Mouse (Mus musculus) MEL (cell line): Measurements from ENCODE around the gene Ssna1. TPM values are rescaled to one million over a fixed set of nuclear protein-coding genes. Genes with fewer than 3 reads are reported as not detected.

Experiments used
- DNase-seq: peaks from one replicate; pipeline ENCODE4 v3.0.0; 2011; ENCODE audit warnings: low read depth, low spot score
- H3K27ac ChIP-seq: 2 replicates; pipeline ENCODE4 v1.5.1; 2012; ENCODE audit warnings: low read depth, mild to moderate bottlenecking, control low read depth, low read length, moderate library complexity; ENCODE audit not compliant: control insufficient read depth
- H3K27me3 ChIP-seq, 2 experiments: fragments of 150-350 bp in 1 of 2; sonication (generic) in 1 of 2; 2 replicates each; pipeline ENCODE4 v1.6.1; 2012; ENCODE audit warnings: low read length in 2 of 2, mild to moderate bottlenecking in 2 of 2, improper control_type of control experiment in 1 of 2, moderate library complexity in 1 of 2; ENCODE audit not compliant: insufficient read depth in 2 of 2, control insufficient read depth in 1 of 2
- H3K36me3 ChIP-seq, 2 experiments: 2 replicates each; pipeline ENCODE4 v1.6.1; 2012 to 2014; ENCODE audit warnings: low read length in 2 of 2, improper control_type of control experiment in 1 of 2, inconsistent platforms in 1 of 2, mild to moderate bottlenecking in 1 of 2; ENCODE audit not compliant: insufficient read depth in 2 of 2, control insufficient read depth in 1 of 2
- H3K4me1 ChIP-seq, 2 experiments: fragments of 150-350 bp in 1 of 2; sonication (generic) in 1 of 2; 2 replicates each; pipeline ENCODE4 v1.6.1; 2012; ENCODE audit warnings: low read length in 2 of 2, improper control_type of control experiment in 1 of 2, mild to moderate bottlenecking in 1 of 2; ENCODE audit not compliant: insufficient read depth in 2 of 2, control insufficient read depth in 1 of 2
- H3K4me3 ChIP-seq, 2 experiments: fragments of 150-350 bp in 1 of 2; sonication (generic) in 1 of 2; 2 replicates each; pipeline ENCODE4 v1.5.1; 2012; ENCODE audit warnings: low read depth in 2 of 2, low read length in 2 of 2, mild to moderate bottlenecking in 2 of 2, moderate library complexity in 2 of 2, control low read depth in 1 of 2, improper control_type of control experiment in 1 of 2; ENCODE audit not compliant: control insufficient read depth in 1 of 2, insufficient read depth in 1 of 2
- H3K79me2 ChIP-seq: 2 replicates; pipeline ENCODE4 v1.6.1; 2012; ENCODE audit warnings: mild to moderate bottlenecking, low read length, moderate library complexity; ENCODE audit not compliant: control insufficient read depth, poor library complexity, insufficient read depth
- H3K9ac ChIP-seq: 2 replicates; pipeline ENCODE4 v1.6.1; 2012; ENCODE audit warnings: low read depth, mild to moderate bottlenecking, control low read depth, low read length, moderate library complexity; ENCODE audit not compliant: control insufficient read depth, poor library complexity, severe bottlenecking
- H3K9me3 ChIP-seq: fragments of 150-350 bp; sonication (generic); replicated peaks from 2 replicates; pipeline ENCODE4 v1.6.1; 2012; ENCODE audit warnings: mild to moderate bottlenecking, low read length, improper control_type of control experiment, moderate library complexity; ENCODE audit not compliant: insufficient read depth
- BHLHE40 ChIP-seq: IDR thresholded peaks from 2 replicates; pipeline ENCODE4 v1.6.1; 2012; ENCODE audit warnings: low read depth, mild to moderate bottlenecking, inconsistent platforms, low read length, improper control_type of control experiment, borderline replicate concordance
- E2F4 ChIP-seq: IDR thresholded peaks from 2 replicates; pipeline ENCODE4 v1.6.1; 2011; ENCODE audit warnings: low read depth, low read length, improper control_type of control experiment, borderline replicate concordance
- ELF1 ChIP-seq: IDR thresholded peaks from 2 replicates; pipeline ENCODE4 v1.6.1; 2014; ENCODE audit warnings: low read depth, mild to moderate bottlenecking, inconsistent platforms, low read length, improper control_type of control experiment, moderate library complexity
- GABPA ChIP-seq: IDR thresholded peaks from 2 replicates; pipeline ENCODE4 v1.6.1; 2012; ENCODE audit warnings: low read depth, mild to moderate bottlenecking, inconsistent platforms, low read length, improper control_type of control experiment, moderate library complexity
- GATA1 ChIP-seq: IDR thresholded peaks from 2 replicates; pipeline ENCODE4 v1.6.1; 2011; ENCODE audit warnings: low read depth, low read length, improper control_type of control experiment
- HCFC1 ChIP-seq: IDR thresholded peaks from 2 replicates; pipeline ENCODE4 v1.6.1; 2012; ENCODE audit warnings: low read depth, mild to moderate bottlenecking, inconsistent platforms, low read length, improper control_type of control experiment, moderate library complexity
- JUND ChIP-seq: IDR thresholded peaks from 2 replicates; pipeline ENCODE4 v1.6.1; 2011; ENCODE audit warnings: low read depth, mild to moderate bottlenecking, improper control_type of control experiment, low read length
- MAX ChIP-seq: IDR thresholded peaks from 2 replicates; pipeline ENCODE4 v1.6.1; 2011; ENCODE audit warnings: low read length, improper control_type of control experiment
- MEF2A ChIP-seq: IDR thresholded peaks from 2 replicates; pipeline ENCODE4 v1.6.1; 2014; ENCODE audit warnings: low read depth, mild to moderate bottlenecking, inconsistent platforms, low read length, improper control_type of control experiment; ENCODE audit not compliant: poor library complexity, insufficient replicate concordance, severe bottlenecking; ENCODE audit errors: extremely low read depth
- MYB ChIP-seq: IDR thresholded peaks from 2 replicates; pipeline ENCODE4 v1.6.1; 2011; ENCODE audit warnings: mild to moderate bottlenecking, low read depth, low read length, improper control_type of control experiment
- MYC ChIP-seq: IDR thresholded peaks from 2 replicates; pipeline ENCODE4 v1.6.1; 2011; ENCODE audit warnings: low read depth, mild to moderate bottlenecking, low read length, improper control_type of control experiment, moderate library complexity
- NRF1 ChIP-seq: IDR thresholded peaks from 2 replicates; pipeline ENCODE4 v1.6.1; 2014; ENCODE audit warnings: low read depth, mild to moderate bottlenecking, inconsistent platforms, low read length, improper control_type of control experiment, moderate library complexity; ENCODE audit not compliant: poor library complexity, insufficient read depth, severe bottlenecking
- POLR2AphosphoS5 ChIP-seq: IDR thresholded peaks from 2 replicates; pipeline ENCODE4 v1.6.1; 2012; ENCODE audit warnings: low read depth, borderline replicate concordance, mild to moderate bottlenecking, inconsistent platforms, low read length, moderate library complexity, mixed read lengths
- SMC3 ChIP-seq: IDR thresholded peaks from 2 replicates; pipeline ENCODE4 v1.6.1; 2011; ENCODE audit warnings: low read depth, low read length, improper control_type of control experiment
- TBP ChIP-seq: IDR thresholded peaks from 2 replicates; pipeline ENCODE4 v1.8.0; 2011; ENCODE audit warnings: low read depth, low read length, improper control_type of control experiment
- TCF12 ChIP-seq: IDR thresholded peaks from 2 replicates; pipeline ENCODE4 v1.6.1; 2014; ENCODE audit warnings: low read depth, mild to moderate bottlenecking, inconsistent platforms, low read length, improper control_type of control experiment, moderate library complexity
- USF1 ChIP-seq: IDR thresholded peaks from 2 replicates; pipeline ENCODE4 v1.6.1; 2014; ENCODE audit warnings: low read depth, mild to moderate bottlenecking, inconsistent platforms, low read length, improper control_type of control experiment, moderate library complexity
- USF2 ChIP-seq, 2 experiments: IDR thresholded peaks; 2 replicates each; pipeline ENCODE4 v1.6.1; 2011 to 2012; ENCODE audit warnings: improper control_type of control experiment in 2 of 2, low read length in 2 of 2, borderline replicate concordance in 1 of 2, inconsistent platforms in 1 of 2, low read depth in 1 of 2, mild to moderate bottlenecking in 1 of 2; ENCODE audit not compliant: insufficient read depth in 1 of 2
- ZKSCAN1 ChIP-seq: IDR thresholded peaks from 2 replicates; pipeline ENCODE4 v1.6.1; 2012; ENCODE audit warnings: low read depth, mild to moderate bottlenecking, inconsistent platforms, low read length, improper control_type of control experiment, moderate library complexity
- ZNF384 ChIP-seq: IDR thresholded peaks from 2 replicates; pipeline ENCODE4 v1.6.1; 2012; ENCODE audit warnings: low read depth, mild to moderate bottlenecking, inconsistent platforms, low read length, improper control_type of control experiment
- polyA plus RNA-seq, 2 experiments: library from polyadenylated mRNA; stranded (reverse) in 1 of 2; unstranded in 1 of 2; fragments of >175 nt in 1 of 2; fragments of >200 nt in 1 of 2; gene quantifications; 2 replicates each; pipeline versions ENCODE4 v1.2.1 to v1.2.4; 2012; ENCODE audit warnings: low replicate concordance in 2 of 2, low read depth in 1 of 2; ENCODE audit not compliant: insufficient read length in 2 of 2, insufficient read depth in 1 of 2, missing spikeins in 1 of 2
- total RNA-seq: library from RNA; depleted of rRNA; stranded (reverse); fragments of 300-350 nt; gene quantifications from 2 replicates; pipeline ENCODE4 v1.2.3, GENCODE M21; 2012

The Ssna1 gene
- total and polyA plus RNA-seq, 3 experiments = 158 to 226 TPM; not detected in 1

DNA sequence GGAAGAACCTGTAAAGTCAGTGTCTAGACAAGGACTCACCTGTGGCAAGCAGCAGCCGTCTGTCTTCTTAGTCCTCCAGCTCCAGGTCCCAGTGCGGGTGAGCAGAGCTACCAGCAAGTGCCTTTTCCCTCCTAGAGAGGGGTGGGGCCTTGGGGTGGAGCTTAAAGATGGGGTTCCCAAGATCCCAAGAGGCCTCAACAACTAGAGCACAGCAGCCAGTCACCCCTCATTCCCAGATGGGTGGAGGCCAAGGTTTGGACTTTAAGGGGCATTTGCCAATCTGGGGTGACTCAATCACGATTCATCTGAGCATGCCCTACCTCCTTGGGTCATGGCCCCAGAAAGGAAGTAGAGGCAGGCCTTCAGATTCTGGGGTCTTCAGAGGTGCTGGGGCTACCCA is 32.5 kb downstream of the Ssna1 start:
- peaks cover 0 to 21% of the 10 kb centered on the region in 2 experiments; a peak in 3 of 4 replicates for H3K4me1 ChIP-seq
- no peak for DNase-seq
- no peaks in the 10 kb centered on the region for H3K9me3 ChIP-seq
- H3K9ac ChIP-seq = no peak overlapping the region
- no peak for TF ChIP-seq USF1
- TF ChIP-seq ZNF384 = no peak
- no peak for TF ChIP-seq USF2 (IDR thresholded peaks at IDR 0.05; ENCODE audit: borderline replicate concordance in 1 of 2, insufficient read depth in 1 of 2, low read depth in 1 of 2, low read length in 2 of 2)
- TF ChIP-seq ZKSCAN1 = no peak
- TF ChIP-seq POLR2AphosphoS5 = no peak
- no peak for TF ChIP-seq JUND
- TF ChIP-seq MYB = no peak
- no peak for TF ChIP-seq MYC
- TF ChIP-seq TCF12 = no peak
- TF ChIP-seq MEF2A = no peak
- no peak for TF ChIP-seq ELF1
- no peak overlapping the region for H3K27ac ChIP-seq
- H3K36me3 ChIP-seq = no peaks in the 10 kb centered on the region
- H3K27me3 ChIP-seq = no peaks in the 10 kb centered on the region
- H3K4me3 ChIP-seq = no peak overlapping the region
- H3K79me2 ChIP-seq = no peaks in the 10 kb centered on the region; the same call in 1 of the 2 replicates

DNA sequence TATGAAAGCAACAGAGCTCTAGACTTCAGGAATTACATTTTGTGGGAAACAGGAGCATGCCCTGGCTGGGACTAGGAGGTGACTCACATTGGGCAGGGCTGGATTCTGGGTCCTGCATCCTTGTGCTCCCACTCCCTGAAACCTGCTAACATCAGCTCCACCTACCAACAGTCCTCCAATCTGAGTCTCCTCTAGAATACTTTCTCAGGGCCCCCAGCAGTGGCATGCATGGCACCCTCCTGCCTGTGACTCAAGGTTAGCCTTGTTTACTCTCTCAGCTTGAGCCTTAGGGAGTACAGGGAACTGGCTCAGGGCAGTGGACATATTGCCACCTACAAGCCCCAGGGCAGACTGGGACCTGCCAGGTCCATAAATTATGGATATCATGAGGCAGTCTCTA is 34.1 kb downstream of the Ssna1 start:
- no peaks in the 10 kb centered on the region; the same call in 1 of the 2 replicates for H3K79me2 ChIP-seq
- peaks cover 6 to 34% of the 10 kb centered on the region in 2 experiments for H3K4me1 ChIP-seq
- no peaks in the 10 kb centered on the region for H3K9me3 ChIP-seq
- DNase-seq = no peak
- no peak overlapping the region for H3K4me3 ChIP-seq
- TF ChIP-seq ZKSCAN1 (no peak), TBP (no peak), HCFC1 (no peak)
- H3K9ac ChIP-seq = no peak overlapping the region
- no peaks in the 10 kb centered on the region for H3K27me3 ChIP-seq
- no peak overlapping the region for H3K27ac ChIP-seq
- H3K36me3 ChIP-seq = peaks cover 0 to 4% of the 10 kb centered on the region in 2 experiments; a peak in 1 of 4 replicates

DNA sequence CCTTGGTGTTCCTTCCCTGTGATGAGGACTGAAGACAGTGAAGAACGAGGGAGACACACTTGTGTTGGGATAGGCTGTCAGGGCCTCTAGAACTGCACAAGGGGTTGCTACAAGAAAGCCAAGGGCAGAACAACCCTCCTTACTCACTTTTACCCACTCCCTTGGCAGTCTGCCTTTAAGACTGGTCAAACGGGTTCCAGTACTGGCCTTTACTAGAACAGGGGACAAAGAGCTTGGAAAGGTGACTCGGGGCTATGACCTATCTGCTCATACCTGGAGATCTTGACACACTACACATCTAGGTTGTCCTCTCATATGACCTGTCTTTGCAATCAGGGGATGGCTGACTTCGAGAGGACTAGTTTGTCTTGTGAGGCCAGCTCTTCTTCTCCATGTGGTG is 34.7 kb downstream of the Ssna1 start:
- H3K79me2 ChIP-seq = no peaks in the 10 kb centered on the region; the same call in 1 of the 2 replicates
- H3K4me1 ChIP-seq = peaks cover 6 to 35% of the 10 kb centered on the region in 2 experiments
- no peak overlapping the region for H3K4me3 ChIP-seq
- peaks cover 0 to 6% of the 10 kb centered on the region in 2 experiments; a peak in 2 of 4 replicates for H3K36me3 ChIP-seq
- DNase-seq = no peak
- no peak overlapping the region for H3K27ac ChIP-seq
- no peaks in the 10 kb centered on the region for H3K9me3 ChIP-seq
- H3K9ac ChIP-seq = no peak overlapping the region
- TF ChIP-seq MAX (no peak), E2F4 (no peak), GABPA (no peak), NRF1 (no peak), BHLHE40 (no peak), MEF2A (no peak), GATA1 (no peak), SMC3 (no peak)
- no peaks in the 10 kb centered on the region for H3K27me3 ChIP-seq
